Mouse (Mus musculus): ENCODE measurements at regions not wholly inside any gene's neighbourhood (a gene's known extent, or its start where the extent isn't known, plus 50 kb on each side); places are given as distances from the start of the nearest gene placed in this dataset.

DNA sequence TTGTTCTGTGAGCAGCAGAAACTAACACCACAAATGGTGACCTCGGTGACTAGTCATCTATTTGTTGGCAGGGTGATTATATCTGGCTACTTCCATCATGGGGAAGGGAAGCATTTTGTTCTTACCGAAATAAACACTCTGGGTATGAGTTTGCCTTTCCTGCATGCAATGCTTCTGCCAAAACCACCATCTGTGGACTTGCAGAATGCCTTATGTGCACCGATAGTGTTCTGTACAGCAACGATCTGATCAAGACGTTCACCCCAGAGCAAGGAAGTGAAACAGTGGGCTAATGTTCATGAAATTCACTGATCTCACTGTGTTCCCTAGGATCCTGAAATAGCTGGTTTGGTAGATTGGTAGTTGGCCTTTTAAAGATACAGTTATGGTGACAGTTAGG lies 96.3 kb upstream of the Adcy1 start:
- H3K9me3 ChIP-seq = no peaks in the 10 kb centered on the region
- no peaks in the 10 kb centered on the region for H3K27me3 ChIP-seq (ENCODE audit: insufficient read depth, poor library complexity, severe bottlenecking)
- 88% methylated on average over 5 of the region's 5 CpGs for WGBS
- H3K4me1 ChIP-seq = no peaks in the 10 kb centered on the region
- H3K4me3 ChIP-seq = no peak overlapping the region
- H3K27ac ChIP-seq = no peak overlapping the region
- peak; percentile 24 for DNase-seq (ENCODE audit: low spot score)
- no peaks in the 10 kb centered on the region for H3K36me3 ChIP-seq

DNA sequence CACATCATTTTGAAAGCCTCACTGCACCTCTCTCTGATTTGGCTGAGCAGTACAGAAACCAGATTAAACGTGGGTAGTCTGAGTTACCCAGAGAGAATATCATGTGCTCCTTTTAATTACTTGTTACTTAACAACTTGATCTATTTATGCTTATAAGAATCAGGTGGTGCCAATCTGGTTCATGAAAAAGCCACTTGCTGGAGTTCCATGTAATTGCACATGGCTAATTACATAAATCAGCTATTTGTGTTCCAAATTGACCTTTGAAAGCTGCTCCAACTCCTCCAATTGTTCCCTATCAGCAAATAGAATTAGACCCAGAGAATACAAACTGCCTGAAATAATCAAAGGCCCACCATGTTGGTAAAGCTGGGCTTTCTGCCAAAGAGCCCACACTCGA lies 98.8 kb upstream of the Adcy1 start:
- Histone ChIP-seq H3K27ac (no peak overlapping the region), H3K4me1 (no peaks in the 10 kb centered on the region), H3K27me3 (ENCODE audit: insufficient read depth, poor library complexity, severe bottlenecking) (no peaks in the 10 kb centered on the region), H3K9me3 (peaks cover 3% of the 10 kb centered on the region; the same call in 1 of the 2 replicates), H3K4me3 (no peak overlapping the region), H3K36me3 (no peaks in the 10 kb centered on the region)
- DNase-seq (ENCODE audit: low spot score) = no peak
- WGBS = 69% methylated on average over 2 of the region's 2 CpGs

DNA sequence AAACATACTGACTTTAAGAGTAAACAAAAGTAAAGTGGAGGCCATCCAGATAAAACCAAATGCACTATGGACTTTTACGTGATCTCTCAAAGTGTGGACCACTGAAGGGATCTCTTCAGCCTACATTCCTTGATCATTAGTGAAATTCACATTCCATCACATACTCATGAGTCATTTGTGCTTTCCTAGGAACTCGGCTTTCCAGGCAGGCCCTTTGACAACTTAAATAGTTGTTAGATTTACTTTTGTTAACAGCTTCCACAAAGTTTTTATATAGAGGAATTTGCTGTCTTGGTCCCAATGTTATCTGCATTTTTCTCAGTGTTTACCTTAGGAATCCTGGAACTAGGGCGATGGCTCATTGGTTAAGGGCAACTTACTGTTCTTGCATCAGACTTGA lies 99.7 kb upstream of the Adcy1 start:
- WGBS = 74% methylated on average over 3 of the region's 3 CpGs
- DNase-seq (ENCODE audit: low spot score) = peak; percentile 45
- H3K27me3 ChIP-seq (ENCODE audit: insufficient read depth, poor library complexity, severe bottlenecking) = no peaks in the 10 kb centered on the region

DNA sequence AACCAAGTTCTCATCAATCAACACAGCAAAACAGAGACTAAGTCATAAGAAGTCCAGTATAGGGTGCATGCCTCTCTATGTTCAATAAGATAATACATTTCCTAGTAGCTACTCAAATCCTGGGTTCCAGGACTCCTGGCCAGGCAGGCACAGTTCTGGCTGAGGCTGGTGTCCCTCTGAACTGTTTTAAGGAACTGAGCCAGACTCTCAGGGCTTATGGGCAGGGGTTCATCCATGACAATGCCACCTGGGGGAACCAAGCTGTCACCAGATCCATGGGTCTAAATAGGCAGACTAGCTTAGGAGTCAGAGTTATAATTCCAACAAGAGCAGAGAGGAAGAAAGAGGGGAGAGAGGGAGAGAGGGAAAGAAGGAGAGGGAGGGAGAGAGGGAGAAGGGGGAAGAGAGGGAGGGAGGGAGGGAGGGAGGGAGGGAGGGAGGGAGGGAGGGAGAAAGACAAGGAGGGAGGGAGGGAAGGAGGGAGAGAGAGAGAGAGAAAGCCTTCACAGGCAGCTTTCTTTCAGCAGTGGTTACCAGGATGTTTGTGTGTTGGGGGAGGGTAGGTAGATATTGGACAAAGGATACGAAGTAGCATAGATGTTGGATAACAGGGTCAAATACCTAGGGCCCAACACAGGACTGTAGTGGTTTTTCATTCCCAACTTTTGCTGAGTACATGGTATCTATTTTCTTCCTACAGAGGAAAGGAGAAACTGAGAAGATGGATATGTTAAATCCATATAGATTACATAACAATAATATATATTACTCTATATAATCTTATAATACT lies 100.3 kb upstream of the Adcy1 start:
- 58% methylated on average over 1 of the region's 1 CpGs for WGBS
- no peak overlapping the region for H3K4me3 ChIP-seq
- DNase-seq (ENCODE audit: low spot score) = peak; percentile 64
- H3K9me3 ChIP-seq = peaks cover 3% of the 10 kb centered on the region; the same call in 1 of the 2 replicates
- H3K27me3 ChIP-seq (ENCODE audit: insufficient read depth, poor library complexity, severe bottlenecking) = no peaks in the 10 kb centered on the region
- no peaks in the 10 kb centered on the region for H3K4me1 ChIP-seq
- H3K36me3 ChIP-seq = no peaks in the 10 kb centered on the region
- no peak overlapping the region for H3K27ac ChIP-seq

More for the DNA sequence above, 99.7 kb upstream of the Adcy1 start:
- Histone ChIP-seq H3K36me3 (no peaks in the 10 kb centered on the region), H3K27ac (no peak overlapping the region), H3K4me3 (no peak overlapping the region), H3K4me1 (no peaks in the 10 kb centered on the region), H3K9me3 (peaks cover 3% of the 10 kb centered on the region; the same call in 1 of the 2 replicates)

DNA sequence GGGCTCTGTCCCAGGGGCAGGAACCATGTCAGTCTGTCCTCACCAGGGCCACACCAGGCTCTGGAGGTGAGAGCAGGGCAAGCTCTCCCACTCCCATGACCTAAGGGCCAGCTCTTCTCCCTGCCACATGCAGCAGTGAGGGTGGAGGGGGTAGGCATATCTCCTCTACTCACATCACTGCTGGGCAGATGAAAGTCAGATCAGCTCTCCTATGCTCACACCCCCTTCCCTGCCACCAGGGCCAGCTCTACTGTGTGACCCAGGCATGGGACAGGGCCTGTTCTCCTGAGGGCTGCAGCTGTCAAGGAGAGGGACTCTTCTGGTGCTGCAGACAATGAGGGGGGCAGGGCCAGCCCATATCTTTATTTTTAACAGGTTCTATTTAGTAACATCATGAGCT lies 101.0 kb upstream of the Adcy1 start:
- no peak overlapping the region for H3K27ac ChIP-seq
- no peaks in the 10 kb centered on the region for H3K27me3 ChIP-seq (ENCODE audit: insufficient read depth, poor library complexity, severe bottlenecking)
- peak; percentile 48 for DNase-seq (ENCODE audit: low spot score)
- H3K36me3 ChIP-seq = no peaks in the 10 kb centered on the region
- H3K4me1 ChIP-seq = no peaks in the 10 kb centered on the region
- H3K9me3 ChIP-seq = peaks cover 3% of the 10 kb centered on the region; the same call in 1 of the 2 replicates
- H3K4me3 ChIP-seq = no peak overlapping the region

DNA sequence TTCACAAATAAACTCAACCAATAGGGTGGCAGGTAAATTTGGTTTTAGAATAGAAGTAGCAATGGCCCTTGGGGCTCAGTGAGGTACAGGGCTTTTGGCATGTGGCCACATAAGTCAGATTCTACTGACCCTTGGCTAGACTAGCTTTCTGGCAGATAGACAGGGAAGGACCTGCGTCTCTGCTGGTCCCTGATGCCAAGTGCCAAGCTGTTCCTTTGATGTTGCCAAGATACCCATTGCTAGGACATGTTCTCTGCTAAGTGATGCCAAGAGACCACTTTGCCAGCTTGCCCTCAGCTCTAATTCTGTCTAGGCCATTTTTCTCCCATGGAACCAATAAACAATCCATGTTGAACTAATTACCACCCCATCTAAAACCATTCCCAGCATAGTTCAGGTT lies 110.5 kb upstream of the Adcy1 start:
- no peaks in the 10 kb centered on the region for H3K36me3 ChIP-seq
- WGBS = 88% methylated on average over 1 of the region's 1 CpGs
- no peaks in the 10 kb centered on the region for H3K4me1 ChIP-seq
- DNase-seq (ENCODE audit: low spot score) = no peak
- H3K27me3 ChIP-seq (ENCODE audit: insufficient read depth, poor library complexity, severe bottlenecking) = no peaks in the 10 kb centered on the region
- no peak overlapping the region for H3K27ac ChIP-seq
- H3K4me3 ChIP-seq = no peak overlapping the region
- no peaks in the 10 kb centered on the region for H3K9me3 ChIP-seq

DNA sequence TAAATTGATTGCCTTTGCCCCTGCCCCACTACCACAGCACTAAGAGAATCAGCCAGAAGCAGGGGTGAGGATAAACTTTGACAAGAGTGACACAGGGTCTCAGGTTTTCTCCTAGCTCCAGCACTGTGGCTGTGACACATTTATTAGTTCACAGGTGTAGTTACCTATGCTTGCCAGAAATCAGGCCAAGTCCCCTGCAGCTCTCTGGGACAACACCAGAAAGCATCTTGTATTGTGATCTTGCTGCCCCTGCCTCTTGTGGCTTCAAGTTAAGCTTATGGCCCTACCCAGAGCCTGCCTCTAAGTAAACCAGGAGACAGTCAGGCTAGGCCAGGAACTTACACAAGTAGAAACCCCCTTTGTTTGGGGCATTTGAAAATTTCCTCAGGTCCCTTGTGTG lies 111.9 kb upstream of the Adcy1 start:
- no peak for DNase-seq (ENCODE audit: low spot score)
- no peaks in the 10 kb centered on the region for H3K9me3 ChIP-seq
- no peak overlapping the region for H3K27ac ChIP-seq
- no peaks in the 10 kb centered on the region for H3K27me3 ChIP-seq (ENCODE audit: insufficient read depth, poor library complexity, severe bottlenecking)
- H3K4me1 ChIP-seq = no peaks in the 10 kb centered on the region
- no peak overlapping the region for H3K4me3 ChIP-seq
- H3K36me3 ChIP-seq = no peaks in the 10 kb centered on the region

DNA sequence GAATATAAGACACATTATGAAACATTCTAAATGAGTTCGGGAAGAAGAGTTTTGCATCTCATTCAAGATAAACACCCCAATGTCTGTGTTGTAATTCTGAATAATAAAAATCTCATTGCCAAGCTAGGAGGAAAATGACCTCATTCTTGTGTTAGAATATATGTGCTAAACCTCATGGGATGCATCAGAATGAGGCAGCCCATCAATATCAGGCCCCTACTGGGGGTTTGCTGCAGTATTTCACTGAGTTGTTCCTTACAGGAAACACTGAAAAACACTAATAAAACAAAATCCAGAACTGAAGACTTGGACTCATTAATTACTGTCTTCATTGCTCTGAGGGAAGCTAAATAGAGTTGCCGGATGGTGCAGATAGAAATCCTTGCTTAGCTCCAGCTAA lies 111.6 kb upstream of the Gm11983 start:
- no peaks in the 10 kb centered on the region for H3K4me1 ChIP-seq
- no peaks in the 10 kb centered on the region for H3K9me3 ChIP-seq
- no peaks in the 10 kb centered on the region for H3K27me3 ChIP-seq (ENCODE audit: insufficient read depth, poor library complexity, severe bottlenecking)
- H3K4me3 ChIP-seq = no peak overlapping the region
- H3K36me3 ChIP-seq = no peaks in the 10 kb centered on the region
- H3K27ac ChIP-seq = no peak overlapping the region
- no peak for DNase-seq (ENCODE audit: low spot score)
- 78% methylated on average over 2 of the region's 2 CpGs for WGBS

DNA sequence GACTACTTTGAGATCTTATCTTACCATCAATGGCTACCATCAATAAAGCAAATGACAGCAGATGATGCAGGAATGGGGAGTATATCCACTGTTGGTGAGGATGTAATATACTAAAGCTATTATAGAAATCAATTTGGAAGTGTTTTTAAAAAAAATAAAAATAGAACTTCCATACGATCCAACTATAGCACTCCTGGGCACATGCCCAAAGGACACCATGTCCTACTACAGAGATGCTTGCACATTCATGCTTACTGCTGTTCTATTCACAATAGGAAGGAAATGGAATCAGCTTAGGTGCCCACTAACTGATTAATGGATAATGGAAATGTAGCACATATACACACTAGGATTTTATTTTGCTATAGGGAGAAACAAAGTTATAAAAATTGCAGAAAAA lies 96.7 kb upstream of the Gm11983 start:
- 81% methylated on average over 1 of the region's 1 CpGs for WGBS
- no peak overlapping the region for H3K27ac ChIP-seq
- no peaks in the 10 kb centered on the region for H3K36me3 ChIP-seq
- no peaks in the 10 kb centered on the region for H3K4me1 ChIP-seq
- no peaks in the 10 kb centered on the region for H3K9me3 ChIP-seq
- no peaks in the 10 kb centered on the region for H3K27me3 ChIP-seq (ENCODE audit: insufficient read depth, poor library complexity, severe bottlenecking)
- H3K4me3 ChIP-seq = no peak overlapping the region
- DNase-seq (ENCODE audit: low spot score) = no peak

DNA sequence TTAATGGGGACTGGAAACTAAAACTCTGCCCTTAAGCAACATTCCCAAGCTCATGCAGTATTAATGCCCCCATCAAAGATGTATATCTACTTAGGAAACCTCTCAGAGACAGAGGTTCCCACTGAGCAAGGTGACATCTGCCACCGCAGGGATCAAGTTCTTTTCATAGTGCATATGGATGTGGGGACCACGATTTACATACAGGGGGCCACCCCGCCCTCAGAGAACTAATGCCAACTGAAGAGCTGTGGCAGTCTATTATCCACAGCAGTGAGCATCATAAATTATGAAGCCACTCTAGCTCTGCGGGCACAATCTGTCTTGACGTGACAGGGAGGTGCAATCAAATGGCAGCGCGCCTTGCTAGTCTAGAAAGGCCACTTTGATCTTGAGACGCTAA lies 88.6 kb upstream of the Gm11983 start:
- no peaks in the 10 kb centered on the region for H3K27me3 ChIP-seq (ENCODE audit: insufficient read depth, poor library complexity, severe bottlenecking)
- peaks cover 18% of the 10 kb centered on the region for H3K4me1 ChIP-seq
- WGBS = 87% methylated on average over 8 of the region's 8 CpGs
- no peaks in the 10 kb centered on the region for H3K36me3 ChIP-seq
- no peak overlapping the region for H3K4me3 ChIP-seq
- no peak overlapping the region for H3K27ac ChIP-seq
- no peaks in the 10 kb centered on the region for H3K9me3 ChIP-seq
- no peak for DNase-seq (ENCODE audit: low spot score)

DNA sequence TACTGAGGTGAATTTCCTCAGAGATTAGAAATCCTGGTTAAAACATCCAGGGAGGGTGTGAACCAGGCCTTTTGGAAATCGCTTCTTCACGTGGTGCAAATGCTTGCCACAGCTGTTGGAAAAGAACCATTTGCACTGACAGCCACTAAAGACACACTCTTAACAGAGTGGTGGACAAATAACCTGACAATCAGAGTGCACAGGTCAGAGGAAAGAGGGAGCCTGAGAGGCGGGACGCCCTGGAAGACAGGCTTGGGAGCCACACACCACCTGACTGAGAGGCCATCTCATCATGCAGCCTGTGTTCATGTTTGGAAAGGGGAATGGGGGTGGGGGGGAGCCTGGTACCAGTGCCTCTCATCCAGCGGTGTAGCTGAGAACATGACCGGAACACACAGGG lies 87.0 kb upstream of the Gm11983 start:
- Histone ChIP-seq H3K36me3 (no peaks in the 10 kb centered on the region), H3K4me3 (no peak overlapping the region; the same call in 1 of the 2 replicates), H3K9me3 (no peaks in the 10 kb centered on the region), H3K4me1 (peaks cover 18% of the 10 kb centered on the region), H3K27ac (0 out of 2 replicates have a peak overlapping the region, but pooled peaks have one; percentile 19), H3K27me3 (ENCODE audit: insufficient read depth, poor library complexity, severe bottlenecking) (no peaks in the 10 kb centered on the region)
- 17% methylated on average over 6 of the region's 6 CpGs for WGBS
- no peak for DNase-seq (ENCODE audit: low spot score)

DNA sequence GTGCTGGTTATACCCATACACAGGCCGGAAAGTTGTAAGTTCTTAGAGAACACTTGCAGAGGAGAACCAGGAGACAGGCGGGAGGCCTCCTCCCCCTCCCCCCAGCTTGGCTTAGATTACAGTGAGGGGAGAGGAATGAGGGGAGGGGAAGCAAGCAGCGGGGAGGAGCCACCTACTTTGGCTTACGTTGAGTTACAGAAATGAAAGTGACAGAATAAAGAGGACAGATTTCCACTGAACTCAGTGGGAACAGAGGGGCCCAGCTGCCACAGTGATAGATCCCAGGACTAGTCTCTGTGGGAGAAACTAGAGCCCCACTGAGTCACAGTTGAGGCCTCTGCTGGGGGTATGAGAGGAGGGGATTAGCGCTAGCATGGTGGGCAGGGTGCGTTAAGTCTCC lies 86.5 kb upstream of the Gm11983 start:
- peak overlapping the region; percentile 76 for H3K27ac ChIP-seq
- peaks cover 18% of the 10 kb centered on the region for H3K4me1 ChIP-seq
- DNase-seq (ENCODE audit: low spot score) = no peak
- no peaks in the 10 kb centered on the region for H3K27me3 ChIP-seq (ENCODE audit: insufficient read depth, poor library complexity, severe bottlenecking)
- peak overlapping the region; percentile 42 for H3K4me3 ChIP-seq
- 3% methylated on average over 6 of the region's 6 CpGs for WGBS
- H3K9me3 ChIP-seq = no peaks in the 10 kb centered on the region
- no peaks in the 10 kb centered on the region for H3K36me3 ChIP-seq

DNA sequence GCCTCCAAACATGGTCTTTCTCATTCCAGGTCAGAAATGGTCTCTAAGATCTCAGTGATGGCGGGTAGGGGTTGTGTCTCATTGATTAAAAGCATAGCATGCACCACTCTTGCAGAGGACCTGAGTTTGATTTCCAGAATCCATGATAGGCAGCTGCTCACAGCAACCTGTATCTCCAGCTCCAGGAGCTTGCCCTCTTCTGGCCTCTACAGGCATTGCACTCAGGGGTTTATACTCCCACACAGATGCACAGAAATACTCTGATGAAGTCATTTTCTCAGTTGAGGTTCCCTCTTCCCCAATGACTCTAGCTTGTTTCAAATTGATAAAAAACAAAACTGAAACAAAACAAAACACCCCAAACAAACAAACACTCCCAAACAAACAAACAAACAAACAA lies 81.1 kb upstream of the Gm11983 start:
- Histone ChIP-seq H3K27me3 (ENCODE audit: insufficient read depth, poor library complexity, severe bottlenecking) (no peaks in the 10 kb centered on the region), H3K27ac (no peak overlapping the region), H3K4me1 (peaks cover 3% of the 10 kb centered on the region), H3K4me3 (no peak overlapping the region), H3K36me3 (no peaks in the 10 kb centered on the region), H3K9me3 (peaks cover 3% of the 10 kb centered on the region; the same call in 1 of the 2 replicates)
- 94% methylated on average over 1 of the region's 1 CpGs for WGBS
- no peak for DNase-seq (ENCODE audit: low spot score)

DNA sequence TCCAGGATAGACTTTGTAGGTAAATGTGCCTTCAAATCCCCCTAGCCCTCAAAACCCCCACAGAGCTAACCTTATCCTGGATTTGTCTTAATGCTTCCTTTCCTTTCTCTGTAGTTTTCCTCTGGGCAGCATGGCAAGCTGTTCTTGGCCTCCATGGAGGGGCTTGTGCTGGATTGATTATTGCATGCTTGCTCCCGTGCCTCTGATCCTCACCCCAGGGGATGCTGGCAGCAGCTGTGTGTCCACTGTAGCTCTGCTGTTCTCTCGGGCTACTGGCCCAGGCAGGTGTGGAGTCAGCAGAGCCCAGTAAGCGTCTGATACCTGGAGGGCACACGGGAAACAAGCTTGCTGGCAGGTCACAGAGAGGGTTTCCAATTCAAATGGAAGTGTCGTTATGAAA lies 68.2 kb upstream of the Gm11983 start:
- no peaks in the 10 kb centered on the region for H3K27me3 ChIP-seq (ENCODE audit: insufficient read depth, poor library complexity, severe bottlenecking)
- no peak for DNase-seq (ENCODE audit: low spot score)
- no peak overlapping the region for H3K4me3 ChIP-seq
- 49% methylated on average over 5 of the region's 5 CpGs for WGBS
- no peaks in the 10 kb centered on the region for H3K9me3 ChIP-seq
- H3K4me1 ChIP-seq = peaks cover 6% of the 10 kb centered on the region; the same call in 1 of the 2 replicates
- H3K36me3 ChIP-seq = no peaks in the 10 kb centered on the region
- H3K27ac ChIP-seq = no peak overlapping the region

All from heart, embryonic 10.5 days (tissue).